Mouse (Mus musculus): Measurements from ENCODE around the gene Gm10401.

DNA sequence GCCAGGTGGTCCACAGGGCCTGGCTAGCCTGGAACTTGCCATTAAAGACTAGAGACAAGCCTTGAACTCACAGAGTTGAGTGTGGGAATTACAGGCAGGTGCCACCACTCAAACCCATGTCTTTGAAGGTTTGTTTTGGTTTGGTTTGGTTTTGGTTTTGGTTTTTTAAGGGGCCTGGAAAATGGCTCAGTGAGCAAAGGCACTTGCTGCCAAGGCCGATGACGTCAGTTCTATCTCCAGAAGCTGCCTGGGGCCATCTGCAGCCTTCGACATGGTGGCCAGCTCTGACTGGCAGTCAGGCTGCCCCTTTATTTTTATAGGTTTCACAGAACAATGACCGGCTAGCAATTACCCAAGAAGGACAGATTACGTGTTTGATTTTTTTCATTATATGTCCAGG, 22.9 kb upstream of the Gm10401 start:
- TF ChIP-seq CTCF (conservative IDR thresholded peaks at IDR 0.05; ENCODE audit: low read length) (no peak), POU5F1 (IDR thresholded peaks at IDR 0.05; ENCODE audit: borderline replicate concordance, low read length) (no peak), NANOG (IDR thresholded peaks at IDR 0.05; ENCODE audit: borderline replicate concordance, low read length) (no peak)
